10 mouse cellular contexts compared by ENCODE assay signal in the genomic region with DNA sequence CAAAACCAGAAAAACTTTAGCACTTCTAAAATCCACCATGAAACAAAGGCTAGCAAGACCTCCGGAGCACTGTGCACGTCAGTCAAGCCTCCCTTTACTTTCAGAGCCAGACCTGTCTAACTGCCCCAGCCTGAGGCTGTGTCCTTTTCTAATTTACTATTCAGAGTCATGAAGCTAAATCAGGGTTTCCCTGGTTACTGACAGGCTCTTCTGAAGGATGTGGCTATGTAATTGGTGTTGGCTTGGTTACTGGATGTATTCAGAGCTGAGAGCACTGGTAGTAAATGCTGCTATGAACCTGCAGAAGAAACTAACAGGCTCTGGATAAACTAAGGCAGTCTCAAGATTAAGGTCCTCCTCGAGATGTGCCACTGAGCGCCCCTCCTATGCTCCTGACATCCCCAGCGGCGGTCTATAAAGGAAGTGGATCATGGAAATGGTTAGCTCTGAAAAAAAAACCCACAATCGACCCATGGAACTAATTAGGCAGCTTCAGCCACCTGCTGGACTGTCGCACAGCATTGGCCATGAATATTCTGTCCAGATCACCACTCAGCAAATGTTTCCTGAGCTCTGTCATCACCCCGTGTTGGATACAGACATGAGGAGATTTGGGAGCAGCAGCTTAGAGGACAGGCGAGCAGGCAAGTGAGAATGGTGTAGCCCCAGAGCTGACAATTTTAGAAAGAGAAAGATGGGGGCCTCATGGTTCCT. TPM values are rescaled to one million over a fixed set of nuclear protein-coding genes. Genes with fewer than 3 reads are reported as not detected.
DNase-seq lines count a peak whose midpoint lies in the region; ATAC-seq and TF ChIP-seq lines count a peak whose summit lies in the region.
"Had no signal": no experiment of that assay in that cellular context is flagged by ENCODE, and none has a peak within 500 bp of the region (broad histone marks: within the 10 kb centered on the region; RNA-seq: fewer than 3 reads in every experiment).

No protein-coding gene starts in this region.

- intact Hi-C loops in left cerebral cortex, adult 2 months (cut with DNase I) = loop anchor here (2.0 kb wide), 2 partner anchors 32 to 60 kb away; a partner anchor contains a TSS

- ATAC-seq in forebrain, embryonic 13.5 days = peak; percentile 67
- peak; percentile 85 for ATAC-seq in neural tube, embryonic 15.5 days (ENCODE audit: low FRiP score)
- no peak for ATAC-seq in megakaryocyte-erythroid progenitor cell, adult 5-6 weeks (replicated peaks; ENCODE audit: low FRiP score, low TSS enrichment, poor library complexity, severe bottlenecking)
- no peak for ATAC-seq in heart, embryonic 12.5 days (ENCODE audit: insufficient number of reproducible peaks, low FRiP score)

- H3K36me3 ChIP-seq in forebrain, embryonic 13.5 days (ENCODE audit: poor library complexity, severe bottlenecking) = no peaks in the 10 kb centered on the region
- no peaks in the 10 kb centered on the region for H3K36me3 ChIP-seq in neural tube, embryonic 15.5 days
- H3K36me3 ChIP-seq in heart, embryonic 12.5 days = no peaks in the 10 kb centered on the region

- H3K4me2 ChIP-seq in forebrain, embryonic 13.5 days = no peak overlapping the region
- 0 out of 2 replicates have a peak overlapping the region, but pooled peaks have one; percentile 13 for H3K4me2 ChIP-seq in neural tube, embryonic 15.5 days
- H3K4me2 ChIP-seq in heart, embryonic 12.5 days = no peak overlapping the region

- TF ChIP-seq CTCF in left cerebral cortex, adult 2 months (IDR thresholded peaks at IDR 0.05) = no peak

- no peak overlapping the region for H3K9ac ChIP-seq in forebrain, embryonic 13.5 days
- H3K9ac ChIP-seq in neural tube, embryonic 15.5 days (replicated peaks) = no peak overlapping the region
- H3K9ac ChIP-seq in heart, embryonic 12.5 days = no peak overlapping the region

- H3K27me3 ChIP-seq in forebrain, embryonic 13.5 days = no peaks in the 10 kb centered on the region
- no peaks in the 10 kb centered on the region for H3K27me3 ChIP-seq in neural tube, embryonic 15.5 days (replicated peaks)
- no peaks in the 10 kb centered on the region for H3K27me3 ChIP-seq in heart, embryonic 12.5 days (replicated peaks)

- no peak overlapping the region for H3K4me3 ChIP-seq in left cerebral cortex, adult 2 months
- H3K4me3 ChIP-seq in forebrain, embryonic 13.5 days = no peak overlapping the region
- no peak overlapping the region for H3K4me3 ChIP-seq in neural tube, embryonic 15.5 days (replicated peaks)
- H3K4me3 ChIP-seq in heart, embryonic 12.5 days = no peak overlapping the region
- H3K4me3 ChIP-seq: megakaryocyte, embryonic 14.5 days had no signal

- 40% methylated on average over 10 of the region's 10 CpGs for WGBS in forebrain, embryonic 13.5 days
- WGBS in neural tube, embryonic 15.5 days = 13% methylated on average over 10 of the region's 10 CpGs
- WGBS in heart, embryonic 12.5 days = 64% methylated on average over 10 of the region's 10 CpGs

- peaks cover 23% of the 10 kb centered on the region for H3K4me1 ChIP-seq in forebrain, embryonic 13.5 days
- peaks cover 21% of the 10 kb centered on the region for H3K4me1 ChIP-seq in neural tube, embryonic 15.5 days
- peaks cover 10% of the 10 kb centered on the region; the same call in 1 of the 2 replicates for H3K4me1 ChIP-seq in heart, embryonic 12.5 days (replicated peaks)
- H3K4me1 ChIP-seq: megakaryocyte, embryonic 14.5 days had no signal

- peak overlapping the region; percentile 50 for H3K27ac ChIP-seq in left cerebral cortex, adult 2 months
- H3K27ac ChIP-seq in forebrain, embryonic 13.5 days = peak overlapping the region; percentile 5; the same call in 1 of the 2 replicates
- H3K27ac ChIP-seq in neural tube, embryonic 15.5 days (replicated peaks) = peak overlapping the region; percentile 69
- H3K27ac ChIP-seq in heart, embryonic 12.5 days (ENCODE audit: poor library complexity, severe bottlenecking) = no peak overlapping the region

- H3K9me3 ChIP-seq in forebrain, embryonic 13.5 days (replicated peaks) = no peaks in the 10 kb centered on the region
- no peaks in the 10 kb centered on the region for H3K9me3 ChIP-seq in neural tube, embryonic 15.5 days (replicated peaks)
- H3K9me3 ChIP-seq in heart, embryonic 12.5 days (replicated peaks) = no peaks in the 10 kb centered on the region

- no peak for DNase-seq in left cerebral cortex, adult 2 months (ENCODE audit: extremely low spot score in 1 of 2, low spot score in 2 of 2)
- DNase-seq in left cerebral cortex, adult 11 months (ENCODE audit: low spot score) = no peak
- peak; percentile 84 for DNase-seq in mesoderm, embryonic 11.5 days (ENCODE audit: low read depth, low spot score)
- DNase-seq in right cerebral cortex, postnatal 14 days = no peak
- DNase-seq: cerebellum, postnatal 36 days had no signal

RNA-seq across cellular contexts. Expression of a gene that starts 31.7 kb away (rescaled TPM):
- 10 to 100 TPM; 12.2 to 13.1 TPM for total RNA-seq in left cerebral cortex, adult 2 months (2021)
- 10.1 and 10.6 TPM in 2 replicates for polyA plus RNA-seq in forebrain, embryonic 13.5 days (2015; fragmentation: Nextera tagmentation; extraction: Ambion mirVana)
- polyA plus RNA-seq in neural tube, embryonic 15.5 days (2015; fragmentation: Nextera tagmentation; extraction: Ambion mirVana) = 10.0 and 10.9 TPM in 2 replicates
- 4.7 and 8.5 TPM in 2 replicates for total RNA-seq in megakaryocyte-erythroid progenitor cell, adult 5-6 weeks (2014; fragmentation: Nextera tagmentation)
- 6.0 and 6.1 TPM in 2 replicates for total RNA-seq in megakaryocyte-erythroid progenitor cell, adult 5-6 weeks (2017)
- polyA plus RNA-seq in heart, embryonic 12.5 days (2016; fragmentation: Nextera tagmentation; extraction: Ambion mirVana) = 8.9 and 9.2 TPM in 2 replicates

Comparison
In these comparisons a context has a peak if more than half of its experiments do, and no peak if none do; other contexts are left out.
1. ATAC-seq: peak in forebrain, embryonic 13.5 days (single experiment) and neural tube, embryonic 15.5 days (single experiment); none in megakaryocyte-erythroid progenitor cell, adult 5-6 weeks (single experiment) and heart, embryonic 12.5 days (single experiment).